Mouse (Mus musculus): ENCODE results near the gene Gm10642.
A peak's percentile ranks its signal among the peaks of the same experiment; 100 is the strongest.

Gene Gm10642

GRCm38 (mm10) chr9:70673656-70674055 lies 17.6 kb downstream of the Gm10642 start:
- DNase-seq: no peak

DNA sequence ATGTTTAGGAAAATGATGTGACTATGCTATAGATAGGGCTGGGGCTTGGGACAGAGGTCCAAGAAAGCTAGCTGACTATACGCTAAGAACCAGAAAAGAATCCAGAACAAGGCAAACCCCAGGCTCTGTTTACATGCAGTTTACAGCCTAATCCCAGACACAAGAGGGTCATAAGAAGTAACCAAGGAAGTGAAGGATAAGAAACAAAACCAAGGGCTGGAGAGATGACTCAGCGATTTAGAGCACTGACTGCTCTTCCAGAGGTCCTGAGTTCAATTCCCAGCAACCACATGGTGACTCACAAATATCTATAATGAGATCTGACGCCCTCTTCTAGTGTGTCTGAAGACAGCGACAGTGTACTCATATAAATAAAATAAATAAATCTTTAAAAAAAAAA lies 19.1 kb downstream of the Gm10642 start:
- no peak for DNase-seq

GRCm38 (mm10) chr9:70675961-70676360 lies 19.9 kb downstream of the Gm10642 start:
- DNase-seq: no peak

DNA sequence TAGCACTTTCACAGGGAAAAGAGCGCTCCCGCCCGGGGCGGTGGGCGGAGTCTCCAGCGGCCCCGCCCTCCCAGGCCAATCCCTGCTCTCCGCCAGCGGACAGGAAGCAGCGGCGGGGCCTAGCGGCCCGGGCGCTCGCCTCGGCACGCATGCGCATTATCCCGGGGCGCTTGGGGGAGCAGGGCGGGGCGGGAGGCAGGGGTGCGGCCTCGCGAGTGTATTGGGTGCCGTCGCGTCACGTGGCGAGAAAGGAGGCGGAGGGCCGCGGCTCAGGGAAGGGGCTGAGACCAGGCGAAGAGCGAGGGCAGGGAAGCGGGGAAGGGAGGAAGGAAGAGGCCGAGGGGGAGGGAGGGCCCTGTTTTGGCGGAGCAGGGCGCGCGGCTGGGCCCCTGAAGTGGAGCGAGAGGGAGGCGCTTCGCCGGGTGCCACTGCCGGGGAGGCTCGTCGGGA lies 22.7 kb downstream of the Gm10642 start, which contains the start of gene Adam10:
TSS of gene Adam10 (plus strand) at position 316 of the 450 bp plus-strand sequence.
- peak; percentile 100 for DNase-seq

- DNase-seq: peak; percentile 96
Measured at GRCm38 (mm10) chr9:70679132-70680091, 23.4 kb downstream of the Gm10642 start.

- DNase-seq: no peak
Measured at GRCm38 (mm10) chr9:70682202-70682601, 26.2 kb downstream of the Gm10642 start.

GRCm38 (mm10) chr9:70688301-70688968 lies 32.4 kb downstream of the Gm10642 start:
- DNase-seq: no peak

- no peak for DNase-seq
Measured at GRCm38 (mm10) chr9:70689926-70690325, 33.9 kb downstream of the Gm10642 start.

DNA sequence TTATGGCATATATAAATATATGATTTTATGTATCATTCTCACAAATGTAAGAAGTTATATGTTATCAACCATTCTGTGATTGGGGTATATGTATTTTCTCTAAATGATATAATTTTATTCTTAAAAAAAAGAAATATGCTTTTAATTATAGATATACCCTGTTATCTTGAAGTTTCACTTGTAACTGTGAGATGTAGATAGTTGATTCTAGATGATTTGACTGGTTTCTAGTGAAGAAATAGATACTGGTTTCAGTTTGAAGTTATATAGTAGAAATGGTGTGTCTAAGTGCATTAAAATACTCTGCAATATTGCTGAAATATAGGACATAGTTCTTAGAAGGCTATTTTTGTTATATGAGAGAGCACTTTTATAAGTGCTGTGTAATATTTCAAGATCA lies 34.5 kb downstream of the Gm10642 start:
- DNase-seq: no peak

- DNase-seq: no peak
Measured at GRCm38 (mm10) chr9:70691772-70692693, 36.0 kb downstream of the Gm10642 start.

DNA sequence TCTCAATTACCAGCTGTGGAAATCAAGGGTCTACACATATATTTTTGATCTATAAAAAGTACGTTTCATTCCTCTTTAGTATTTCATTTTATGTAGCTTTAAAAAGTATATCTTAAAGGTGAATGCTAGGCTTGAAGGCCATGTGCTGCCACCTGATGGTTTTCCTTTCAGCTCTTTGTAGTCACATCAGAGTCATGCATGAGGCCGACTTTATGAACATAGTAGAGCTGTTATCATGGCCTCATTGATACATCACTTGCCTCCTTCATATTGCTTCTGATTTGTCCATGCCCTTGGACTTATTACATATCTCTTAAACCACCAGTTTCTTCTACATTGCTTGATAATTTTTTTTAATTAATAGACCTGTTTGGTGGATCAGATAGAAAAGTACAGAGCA lies 39.7 kb downstream of the Gm10642 start:
- DNase-seq: no peak

DNA sequence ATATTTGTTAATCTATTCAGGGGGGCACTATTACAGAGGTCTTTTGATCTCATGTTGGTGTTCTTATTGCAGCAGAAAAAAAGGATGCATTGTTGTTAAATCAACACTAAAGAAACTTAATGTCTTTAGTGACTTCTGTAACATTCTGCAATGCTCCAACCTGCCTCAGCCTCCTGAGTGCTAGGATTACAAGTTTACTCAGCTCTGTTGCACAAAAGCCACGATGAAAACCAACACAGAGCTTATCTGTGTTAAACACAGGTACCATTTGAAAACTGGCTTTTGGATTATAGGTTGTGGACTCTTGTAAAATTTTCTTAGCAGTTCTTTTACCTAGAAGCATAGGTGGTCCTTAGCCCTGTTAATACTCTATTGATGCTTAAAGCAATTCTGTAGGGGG lies 42.0 kb downstream of the Gm10642 start:
- no peak for DNase-seq

DNA sequence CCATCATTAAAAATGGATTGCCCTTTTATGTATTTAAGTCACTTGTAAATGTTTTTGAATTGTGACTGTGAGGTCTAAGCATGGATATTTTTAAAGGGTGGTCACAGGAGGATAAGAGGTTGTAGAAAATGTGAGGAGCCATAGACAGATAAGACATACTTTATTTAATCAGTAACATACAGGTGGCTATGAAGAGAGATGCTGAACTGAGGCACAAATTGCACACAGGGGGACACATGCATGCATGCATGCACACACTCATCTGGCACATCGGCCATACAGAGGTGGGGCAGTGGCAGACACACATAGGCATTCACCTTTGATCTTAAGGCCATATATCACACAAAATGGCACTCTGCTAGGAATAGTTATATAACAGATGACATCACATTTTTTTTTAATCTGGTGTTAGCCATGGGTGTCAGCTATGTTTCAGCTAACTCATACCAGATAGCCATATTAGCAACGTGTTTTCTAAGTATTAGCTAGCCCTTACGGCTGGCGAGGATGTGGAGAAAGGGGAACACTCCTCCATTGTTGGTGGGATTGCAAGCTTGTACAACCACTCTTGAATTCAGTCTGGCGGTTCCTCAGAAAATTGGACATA lies 47.6 kb downstream of the Gm10642 start:
- DNase-seq: no peak

GRCm38 (mm10) chr9:70706444-70706843 lies 50.4 kb downstream of the Gm10642 start:
- no peak for DNase-seq

Measured in heart, adult 11 months (tissue).